Mouse (Mus musculus): ENCODE measurements at regions not wholly inside any gene's neighbourhood (a gene's known extent, or its start where the extent isn't known, plus 50 kb on each side); places are given as distances from the start of the nearest gene placed in this dataset.

- DNase-seq (ENCODE audit: low spot score in 2 of 2) = peak in 1 of 2 experiments; percentile 25
These were observed 72.6 kb downstream of the Icos start for GRCm38 (mm10) chr1:61050346-61050745.

DNA sequence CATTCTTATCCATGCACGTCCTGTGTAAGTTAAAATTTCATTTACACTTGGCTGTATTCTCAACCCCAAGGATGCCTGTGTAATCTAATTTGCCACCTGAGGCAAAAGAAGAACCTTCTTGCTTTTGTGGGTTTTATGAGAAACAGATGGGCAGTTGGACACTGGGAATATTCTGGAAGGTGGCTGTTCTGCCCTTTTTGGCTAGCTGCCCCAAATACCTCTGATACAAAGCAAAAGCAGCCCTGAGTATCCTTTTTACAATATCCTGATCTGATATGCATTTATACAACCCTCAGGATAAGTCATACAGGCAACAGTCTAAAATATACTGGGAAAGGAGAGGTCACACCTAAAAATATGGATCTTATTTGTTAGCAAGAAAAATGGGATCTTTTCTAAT lies 75.9 kb downstream of the Icos start:
- no peak for DNase-seq (ENCODE audit: low spot score in 2 of 2)

GRCm38 (mm10) chr1:61054391-61054790 lies 76.7 kb downstream of the Icos start:
- DNase-seq (ENCODE audit: low spot score in 2 of 2) = no peak

DNA sequence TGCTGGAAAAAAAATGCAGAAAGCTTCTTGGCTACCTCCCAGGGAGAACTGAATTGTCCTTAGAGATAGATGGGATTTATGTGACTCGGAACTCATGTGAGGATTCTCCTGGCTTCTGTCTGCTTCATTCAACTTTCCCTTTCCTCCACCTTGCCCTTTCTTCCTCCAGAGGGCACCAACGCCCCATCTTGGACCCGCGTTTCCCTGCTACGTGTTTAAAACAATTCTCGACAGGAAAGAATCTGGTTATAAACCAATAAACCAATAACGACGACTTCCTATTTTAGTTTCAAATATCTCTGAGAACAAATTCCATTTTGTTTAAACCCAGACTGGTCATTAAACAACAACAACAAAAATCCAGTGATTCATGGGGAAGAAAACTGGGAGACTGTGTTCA lies 77.4 kb downstream of the Icos start:
- peak; percentile 71 to 75 for DNase-seq (ENCODE audit: low spot score in 2 of 2)

DNA sequence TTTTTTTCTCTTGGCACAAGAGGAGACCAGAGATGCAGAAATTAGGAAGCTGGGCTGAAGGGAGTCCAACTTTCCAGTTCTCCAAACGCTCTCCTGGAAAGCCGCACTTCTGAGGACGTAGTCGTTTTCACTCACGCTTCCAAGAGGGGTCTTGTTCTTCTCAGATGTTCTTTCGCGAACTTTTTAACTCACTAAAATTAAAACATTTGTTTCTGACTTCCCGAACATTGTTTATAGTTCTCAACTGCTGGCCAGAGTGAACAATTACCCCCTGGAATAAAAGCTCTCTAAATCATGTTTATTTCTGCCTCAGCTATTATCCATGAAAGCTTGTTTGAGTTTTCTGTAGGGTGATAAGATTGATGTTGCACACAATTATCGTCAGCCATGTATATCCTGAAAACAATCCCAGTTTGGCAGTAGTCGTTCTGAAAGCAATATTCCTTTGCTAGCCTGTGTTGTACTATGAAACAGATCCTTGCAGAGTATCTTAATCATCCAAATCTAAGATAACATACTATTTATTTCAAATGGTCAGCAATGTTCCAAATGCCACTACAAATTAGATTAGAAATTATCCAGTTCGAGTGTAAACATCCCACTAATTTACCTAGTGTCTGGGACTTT lies 82.3 kb downstream of the Icos start:
- DNase-seq (ENCODE audit: low spot score in 2 of 2) = no peak

- no peak for DNase-seq (ENCODE audit: low spot score in 2 of 2)
These were observed 84.2 kb downstream of the Icos start for GRCm38 (mm10) chr1:61061892-61062460.

- DNase-seq (ENCODE audit: low spot score in 2 of 2) = no peak
These were observed 90.4 kb downstream of the Icos start for GRCm38 (mm10) chr1:61068112-61068511.

DNA sequence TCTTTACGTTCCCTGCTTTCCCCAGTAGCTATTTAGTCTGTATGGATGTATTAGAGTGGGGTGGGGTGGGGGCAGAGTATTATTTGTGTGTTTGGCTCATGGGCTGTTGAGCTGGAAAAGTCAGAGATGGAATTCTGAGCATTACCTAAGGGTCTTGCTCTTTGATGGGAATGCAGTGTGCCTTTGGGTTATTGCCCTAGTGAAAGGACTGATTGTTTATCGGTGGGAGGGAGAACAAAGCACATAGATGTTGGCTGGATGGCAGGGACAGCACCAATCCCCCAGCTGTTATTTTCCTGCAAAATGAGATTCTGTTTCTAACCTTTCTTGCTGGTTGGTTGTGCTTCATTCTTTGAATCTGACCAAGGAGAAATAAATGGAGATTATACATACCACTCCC lies 96.4 kb downstream of the Icos start:
- no peak for DNase-seq (ENCODE audit: low spot score in 2 of 2)

- no peak for DNase-seq (ENCODE audit: low spot score in 2 of 2)
These were observed 97.6 kb downstream of the Icos start for GRCm38 (mm10) chr1:61075335-61075734.

GRCm38 (mm10) chr1:61084732-61085131 lies 107.0 kb downstream of the Icos start:
- DNase-seq (ENCODE audit: low spot score in 2 of 2) = no peak

- DNase-seq (ENCODE audit: low spot score in 2 of 2) = no peak
These were observed 109.1 kb downstream of the Icos start for GRCm38 (mm10) chr1:61086811-61087210.

DNA sequence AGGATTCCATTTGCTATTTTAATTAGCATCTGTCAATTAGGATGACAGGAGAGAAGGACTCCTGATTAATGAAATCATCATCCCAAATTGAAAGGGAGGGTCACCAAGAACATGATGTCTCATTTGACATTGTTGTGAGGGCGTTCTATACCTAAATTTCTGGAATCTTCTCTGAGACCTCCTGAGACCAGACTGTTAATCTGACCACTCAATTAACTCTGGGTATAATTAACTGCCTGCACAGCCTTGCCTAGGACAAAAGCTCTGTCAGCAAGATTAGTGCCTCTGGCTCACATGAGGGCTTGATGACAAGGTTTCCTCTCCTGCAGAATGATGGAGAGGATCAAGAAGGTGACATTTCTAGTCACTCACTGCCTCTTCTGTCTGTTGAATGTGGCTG lies 113.1 kb downstream of the Icos start:
- DNase-seq (ENCODE audit: low spot score in 2 of 2) = no peak

DNA sequence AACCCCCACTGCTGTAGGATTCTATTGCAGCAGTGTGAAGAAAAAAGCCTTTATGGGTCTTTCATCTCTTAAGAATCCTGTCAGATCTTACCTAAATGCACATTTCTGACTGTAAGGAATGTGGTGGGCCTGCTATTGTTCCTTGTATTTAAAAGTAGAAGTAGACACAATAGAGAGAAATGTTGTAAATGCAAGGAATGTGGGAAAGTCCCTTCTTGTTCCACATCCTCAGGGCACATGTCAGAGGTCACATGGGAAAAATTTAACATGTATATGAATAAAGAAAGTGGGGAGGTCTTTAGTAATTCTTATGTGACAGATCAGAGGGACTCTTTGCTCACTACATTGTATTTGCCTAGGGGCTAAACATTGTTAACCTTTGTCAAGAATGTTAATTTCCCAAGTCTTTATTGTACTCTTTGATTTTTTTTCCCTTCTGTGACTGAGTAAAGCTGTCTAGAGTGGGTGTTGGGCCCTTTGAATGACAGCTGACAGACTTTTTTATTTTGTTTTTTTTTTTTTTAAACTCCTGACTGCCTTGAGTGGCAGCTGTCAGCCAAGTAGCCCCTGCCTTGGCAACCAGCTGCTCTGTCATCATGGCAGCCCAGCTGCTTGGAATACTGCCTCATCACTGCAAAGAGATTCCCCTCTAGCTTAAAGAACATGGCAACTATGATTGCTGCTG lies 117.9 kb downstream of the Icos start:
- no peak for DNase-seq (ENCODE audit: low spot score in 2 of 2)

GRCm38 (mm10) chr1:61099341-61099740 lies 121.6 kb downstream of the Icos start:
- DNase-seq (ENCODE audit: low spot score in 2 of 2) = no peak

DNA sequence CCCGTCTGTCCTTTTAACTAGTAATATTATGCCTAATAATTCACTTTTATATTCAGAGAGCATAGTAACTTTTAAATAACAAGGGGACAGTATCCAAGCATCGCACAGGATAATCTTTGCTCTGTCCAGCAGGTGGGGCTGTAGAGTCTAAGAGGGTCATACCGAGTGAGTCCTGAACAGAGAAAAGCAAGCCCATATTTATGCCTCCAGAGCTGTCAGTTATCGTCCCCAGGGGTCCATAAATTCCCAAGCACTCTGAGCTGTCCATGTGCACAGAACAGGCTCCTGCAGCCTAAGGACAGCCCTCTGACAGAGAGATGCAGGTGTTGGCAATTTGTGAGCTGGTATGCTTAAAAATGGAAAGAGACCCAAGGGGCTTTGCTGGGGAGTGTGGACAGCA lies 124.0 kb downstream of the Icos start:
- DNase-seq (ENCODE audit: low spot score in 2 of 2) = peak in 1 of 2 experiments; percentile 9

GRCm38 (mm10) chr1:61102346-61102745 lies 124.6 kb downstream of the Icos start:
- no peak for DNase-seq (ENCODE audit: low spot score in 2 of 2)

DNA sequence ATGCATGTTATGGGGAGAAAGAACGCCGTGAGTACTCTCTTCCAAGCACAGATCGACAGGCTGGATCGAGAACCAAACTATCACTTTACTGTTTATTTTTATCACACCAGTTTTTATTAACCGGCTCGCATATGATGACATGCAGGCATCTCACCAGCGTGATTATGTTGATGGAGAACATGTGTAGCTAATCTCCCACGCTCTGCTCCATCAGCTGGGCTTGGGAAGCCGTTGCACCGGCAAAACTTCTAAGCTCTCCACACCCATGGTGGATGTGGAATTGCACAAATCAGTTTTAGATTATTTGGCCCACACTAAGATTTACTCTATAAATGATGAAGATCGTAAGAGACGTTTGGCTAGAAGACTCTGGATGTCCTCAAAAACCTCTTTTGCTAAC lies 125.9 kb downstream of the Icos start:
- no peak for DNase-seq (ENCODE audit: low spot score in 2 of 2)

GRCm38 (mm10) chr1:61111731-61112309 lies 134.1 kb downstream of the Icos start:
- DNase-seq (ENCODE audit: low spot score in 2 of 2) = peak in 1 of 2 experiments; percentile 7

- no peak for DNase-seq (ENCODE audit: low spot score in 2 of 2)
These were observed 139.8 kb downstream of the Icos start for GRCm38 (mm10) chr1:61117535-61117934.

- DNase-seq (ENCODE audit: low spot score in 2 of 2) = no peak
These were observed 140.3 kb downstream of the Icos start for GRCm38 (mm10) chr1:61118071-61118470.

DNA sequence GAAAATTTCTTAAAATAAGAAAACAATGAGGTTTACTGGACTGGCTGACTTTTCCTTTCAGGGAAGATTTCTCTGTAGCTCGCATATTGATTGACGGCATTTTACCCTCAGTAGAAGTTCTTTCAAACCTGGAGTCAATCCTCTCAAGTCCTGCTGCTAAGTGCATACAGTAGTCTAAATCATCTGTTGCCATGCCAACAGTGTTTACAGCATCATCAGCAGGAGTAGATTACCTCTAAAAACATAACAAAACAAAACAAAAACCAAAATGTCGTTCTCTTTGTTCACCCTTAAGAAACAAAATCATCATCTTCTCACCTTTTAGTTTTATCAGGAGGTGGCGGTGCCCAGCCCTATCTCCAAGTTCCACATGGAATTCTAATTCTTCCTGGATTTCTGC lies 143.8 kb downstream of the Icos start:
- DNase-seq (ENCODE audit: low spot score in 2 of 2) = no peak

DNA sequence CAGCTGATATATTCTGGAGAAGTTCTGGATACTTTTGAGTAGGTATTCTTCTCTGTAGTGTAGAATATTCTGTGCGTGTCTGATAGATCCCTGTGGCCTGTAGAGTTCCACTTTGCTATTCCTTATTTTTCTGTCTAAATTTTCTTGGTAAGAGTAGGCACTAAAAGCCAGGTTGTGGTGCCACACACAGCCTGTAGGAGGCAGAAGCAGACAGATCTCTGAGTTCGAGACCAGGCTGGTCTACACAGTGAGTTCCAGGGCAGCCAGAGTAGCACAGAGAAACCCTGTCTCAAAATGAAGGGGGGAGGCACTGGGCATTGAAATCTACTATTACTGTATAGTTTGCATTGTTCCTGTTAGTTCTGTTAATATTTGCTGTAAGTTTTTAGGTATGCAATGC lies 147.4 kb downstream of the Icos start:
- no peak for DNase-seq (ENCODE audit: low spot score in 2 of 2)

All from right cerebral cortex, adult 2 months (tissue).